Mouse (Mus musculus): ENCODE results near the gene Dlx6. TPM values are rescaled to one million over a fixed set of nuclear protein-coding genes. Genes with fewer than 3 reads are reported as not detected.

Gene Dlx6
- polyA plus RNA-seq, 1 experiment from 2014 or later, result not detected

GRCm38 (mm10) chr6:6879371-6880325, 16.5 kb downstream of the Dlx6 start:
- Histone ChIP-seq H3K27me3 (replicated peaks) (peaks cover 91% of the 10 kb centered on the region), H3K4me2 (no peak overlapping the region), H3K27ac (replicated peaks) (no peak overlapping the region), H3K9ac (replicated peaks) (no peak overlapping the region), H3K9me3 (replicated peaks) (no peaks in the 10 kb centered on the region), H3K36me3 (no peaks in the 10 kb centered on the region), H3K4me3 (replicated peaks) (no peak overlapping the region; the same call in 1 of the 2 replicates), H3K4me1 (peaks cover 17% of the 10 kb centered on the region)
- ATAC-seq (ENCODE audit: low FRiP score), result no peak
- 3% methylated on average over 44 of the region's 44 CpGs for WGBS

DNA sequence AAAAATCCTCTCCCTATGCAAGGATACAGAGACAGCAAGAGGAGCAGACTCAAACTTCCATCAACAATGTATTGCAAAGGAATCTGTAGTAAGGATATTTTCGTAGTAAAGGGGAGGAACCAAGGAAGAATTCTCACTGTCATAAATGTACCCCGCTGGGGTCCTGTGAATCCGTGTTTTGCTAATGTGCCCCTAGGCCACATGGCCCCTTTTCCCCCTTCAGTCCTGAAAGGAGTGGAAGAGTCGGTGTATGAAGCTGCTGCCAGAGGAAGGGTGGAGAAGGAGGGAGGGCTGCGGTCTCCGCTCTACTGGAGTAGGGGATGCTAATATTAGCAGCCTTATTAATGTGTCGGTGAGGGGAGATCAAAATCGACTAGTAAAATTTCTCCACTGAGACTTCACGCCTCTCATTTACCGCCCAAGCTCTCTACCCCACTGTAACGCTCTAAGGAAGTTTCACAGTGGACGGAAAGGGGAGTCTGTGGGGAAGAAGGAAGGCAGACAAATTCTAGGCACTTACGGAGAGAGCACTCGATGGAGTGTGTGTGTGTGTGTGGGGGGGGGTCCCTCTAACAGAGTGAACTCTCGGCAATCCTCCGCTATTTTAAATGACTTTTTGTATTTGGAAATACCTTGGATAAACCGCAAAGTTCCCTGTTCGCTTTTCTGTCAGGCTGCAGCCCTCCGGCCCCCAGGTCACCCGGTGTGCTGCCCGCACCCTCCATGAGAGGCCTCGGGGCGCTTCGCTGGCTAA, 17.4 kb downstream of the Dlx6 start:
- Histone ChIP-seq H3K4me3 (replicated peaks) (peak overlapping the region; percentile 33), H3K4me1 (peaks cover 19% of the 10 kb centered on the region), H3K27me3 (replicated peaks) (peaks cover 84% of the 10 kb centered on the region), H3K9me3 (replicated peaks) (no peaks in the 10 kb centered on the region), H3K27ac (replicated peaks) (no peak overlapping the region), H3K4me2 (peak overlapping the region; percentile 75), H3K36me3 (no peaks in the 10 kb centered on the region), H3K9ac (replicated peaks) (no peak overlapping the region)
- ATAC-seq (ENCODE audit: low FRiP score), result no peak
- under 1% methylated on average over 24 of the region's 24 CpGs for WGBS

DNA sequence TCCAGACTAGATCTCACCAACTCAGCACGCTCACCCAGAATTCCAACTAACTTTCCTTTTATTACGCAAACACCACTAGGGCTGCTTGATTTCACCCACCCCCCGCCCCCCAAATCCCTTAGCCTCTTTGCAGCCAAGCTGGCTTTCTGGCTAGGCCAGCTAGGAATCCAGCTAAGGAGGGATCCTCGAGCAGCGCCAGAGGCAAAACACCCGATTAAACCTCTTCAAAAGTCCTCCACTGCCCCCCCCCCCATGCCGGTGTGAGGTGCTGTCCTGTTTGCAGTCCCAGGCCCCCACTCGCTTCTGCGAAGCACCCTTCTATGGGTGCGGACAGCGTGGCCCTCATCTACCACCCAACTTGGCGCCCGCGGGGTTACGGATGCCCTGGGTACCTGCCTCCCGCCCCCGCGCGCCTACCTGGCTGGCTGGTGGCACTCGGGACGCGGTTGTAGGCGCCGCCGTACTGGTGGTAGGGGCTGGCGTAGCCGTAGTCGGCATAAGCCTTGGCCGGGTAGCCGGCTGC, 18.0 kb downstream of the Dlx6 start:
- Histone ChIP-seq H3K27me3 (replicated peaks) (peaks cover 78% of the 10 kb centered on the region), H3K9ac (replicated peaks) (0 out of 2 replicates have a peak overlapping the region, but pooled peaks have one; percentile 20), H3K4me1 (peaks cover 19% of the 10 kb centered on the region), H3K4me3 (replicated peaks) (peak overlapping the region; percentile 33), H3K4me2 (peak overlapping the region; percentile 75), H3K9me3 (replicated peaks) (no peaks in the 10 kb centered on the region), H3K36me3 (no peaks in the 10 kb centered on the region), H3K27ac (replicated peaks) (no peak overlapping the region)
- WGBS, result under 1% methylated on average over 30 of the region's 30 CpGs
- peak; percentile 55; the same call in 1 of the 2 replicates for ATAC-seq (ENCODE audit: low FRiP score)

DNA sequence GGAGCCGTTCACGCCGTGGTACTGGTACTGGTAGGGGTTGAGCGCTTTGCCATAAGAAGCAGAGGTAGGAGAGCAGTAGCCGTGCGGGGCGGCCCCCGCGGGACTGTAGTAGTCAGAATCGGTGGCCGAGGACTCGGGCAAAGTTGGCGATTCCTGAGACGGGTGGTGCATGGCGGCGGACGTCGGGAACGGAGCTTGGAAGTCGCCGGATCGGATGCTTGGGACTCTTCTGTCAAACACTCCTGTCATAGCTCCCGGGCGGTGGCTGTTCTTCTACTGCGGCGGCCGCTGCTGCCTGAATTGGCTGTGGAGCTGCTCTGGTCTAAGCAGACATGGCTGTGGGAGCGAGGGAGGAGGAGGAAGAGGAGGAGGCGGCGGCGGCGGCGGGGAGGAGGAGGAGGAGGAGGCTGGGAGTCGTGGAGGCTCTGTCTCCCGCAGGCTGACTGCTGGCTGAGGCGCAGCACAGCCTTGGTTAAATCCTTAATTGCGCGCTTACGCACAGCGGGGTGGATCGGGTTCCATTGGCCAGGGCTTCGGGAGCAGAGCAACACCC, 18.6 kb downstream of the Dlx6 start, which contains the start of gene Dlx5:
Dlx5 (minus strand) TSS at position 448 of the 553 bp plus-strand sequence.
- Histone ChIP-seq H3K4me1 (peaks cover 19% of the 10 kb centered on the region), H3K4me2 (peak within 1 kb of the TSS; percentile 75), H3K9ac (replicated peaks) (0 out of 2 replicates have a peak within 1 kb of the TSS, but pooled peaks have one; percentile 20), H3K9me3 (replicated peaks) (no peaks in the 10 kb centered on the region), H3K4me3 (replicated peaks) (peak within 1 kb of the TSS; percentile 33), H3K27ac (replicated peaks) (no peak within 1 kb of the TSS), H3K27me3 (replicated peaks) (peaks cover 73% of the 10 kb centered on the region), H3K36me3 (no peaks in the 10 kb centered on the region)
- ATAC-seq (ENCODE audit: low FRiP score), result peak; percentile 42
- under 1% methylated on average over 36 of the region's 42 CpGs for WGBS

GRCm38 (mm10) chr6:6882266-6882797, 19.2 kb downstream of the Dlx6 start:
- ATAC-seq (ENCODE audit: low FRiP score), result no peak
- H3K9me3 ChIP-seq (replicated peaks), result no peaks in the 10 kb centered on the region
- no peak overlapping the region for H3K9ac ChIP-seq (replicated peaks)
- H3K4me1 ChIP-seq, result peaks cover 19% of the 10 kb centered on the region
- WGBS, result 8% methylated on average over 10 of the region's 11 CpGs
- H3K36me3 ChIP-seq, result no peaks in the 10 kb centered on the region
- no peak overlapping the region for H3K27ac ChIP-seq (replicated peaks)
- H3K4me2 ChIP-seq, result peak overlapping the region; percentile 75
- peaks cover 67% of the 10 kb centered on the region for H3K27me3 ChIP-seq (replicated peaks)
- peak overlapping the region; percentile 33; the same call in 1 of the 2 replicates for H3K4me3 ChIP-seq (replicated peaks)

- 2% methylated on average over 12 of the region's 12 CpGs for WGBS
- Histone ChIP-seq H3K27ac (replicated peaks) (no peak overlapping the region), H3K4me1 (peaks cover 19% of the 10 kb centered on the region), H3K27me3 (replicated peaks) (peaks cover 50% of the 10 kb centered on the region), H3K36me3 (no peaks in the 10 kb centered on the region), H3K4me2 (no peak overlapping the region), H3K9ac (replicated peaks) (no peak overlapping the region), H3K9me3 (replicated peaks) (no peaks in the 10 kb centered on the region), H3K4me3 (replicated peaks) (no peak overlapping the region)
- peak; percentile 76 for ATAC-seq (ENCODE audit: low FRiP score)
Observed at GRCm38 (mm10) chr6:6884897-6885296, 21.8 kb downstream of the Dlx6 start.

DNA sequence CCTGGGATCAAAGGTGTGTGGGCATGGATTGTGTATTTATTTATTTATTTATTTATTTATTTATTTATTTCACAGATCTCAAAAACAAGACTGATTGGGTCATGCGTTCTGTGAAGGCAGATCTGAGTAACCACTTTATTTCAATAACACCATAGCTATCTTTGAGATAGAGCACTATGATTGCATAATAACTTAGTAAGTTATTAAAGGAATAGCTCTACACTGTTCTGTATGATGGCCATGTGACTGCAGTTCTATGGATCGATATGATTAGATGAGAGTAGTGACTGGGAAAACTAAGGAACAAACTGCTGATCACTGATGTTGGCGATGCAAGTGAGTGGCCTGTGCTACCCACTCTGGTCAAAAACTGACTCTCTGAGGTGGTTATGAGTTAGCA, 23.1 kb downstream of the Dlx6 start:
- Histone ChIP-seq H3K4me1 (peaks cover 10% of the 10 kb centered on the region), H3K4me3 (replicated peaks) (no peak overlapping the region), H3K27me3 (replicated peaks) (peaks cover 38% of the 10 kb centered on the region), H3K9ac (replicated peaks) (no peak overlapping the region), H3K4me2 (no peak overlapping the region), H3K36me3 (no peaks in the 10 kb centered on the region), H3K27ac (replicated peaks) (no peak overlapping the region), H3K9me3 (replicated peaks) (no peaks in the 10 kb centered on the region)
- 90% methylated on average over 3 of the region's 3 CpGs for WGBS
- ATAC-seq (ENCODE audit: low FRiP score), result no peak

- H3K36me3 ChIP-seq, result no peaks in the 10 kb centered on the region
- ATAC-seq (ENCODE audit: low FRiP score), result no peak
- H3K4me2 ChIP-seq, result no peak overlapping the region
- no peak overlapping the region for H3K27ac ChIP-seq (replicated peaks)
- H3K27me3 ChIP-seq (replicated peaks), result peaks cover 6% of the 10 kb centered on the region; the same call in 1 of the 2 replicates
- H3K9ac ChIP-seq (replicated peaks), result no peak overlapping the region
- no peaks in the 10 kb centered on the region for H3K4me1 ChIP-seq
- no peaks in the 10 kb centered on the region for H3K9me3 ChIP-seq (replicated peaks)
- no peak overlapping the region for H3K4me3 ChIP-seq (replicated peaks)
- WGBS, result 69% methylated on average over 6 of the region's 6 CpGs
Observed at GRCm38 (mm10) chr6:6890047-6890446, 26.9 kb downstream of the Dlx6 start.

- Histone ChIP-seq H3K36me3 (no peaks in the 10 kb centered on the region), H3K9ac (replicated peaks) (no peak overlapping the region), H3K4me1 (no peaks in the 10 kb centered on the region), H3K9me3 (replicated peaks) (no peaks in the 10 kb centered on the region), H3K4me3 (replicated peaks) (no peak overlapping the region), H3K27me3 (replicated peaks) (no peaks in the 10 kb centered on the region), H3K27ac (replicated peaks) (no peak overlapping the region), H3K4me2 (no peak overlapping the region)
- ATAC-seq (ENCODE audit: low FRiP score), result no peak
- 78% methylated on average over 8 of the region's 8 CpGs for WGBS
Observed at GRCm38 (mm10) chr6:6909586-6909985, 46.5 kb downstream of the Dlx6 start.

- ATAC-seq (ENCODE audit: low FRiP score), result no peak
- Histone ChIP-seq H3K4me1 (no peaks in the 10 kb centered on the region), H3K27me3 (replicated peaks) (no peaks in the 10 kb centered on the region), H3K36me3 (no peaks in the 10 kb centered on the region), H3K9me3 (replicated peaks) (no peaks in the 10 kb centered on the region), H3K9ac (replicated peaks) (no peak overlapping the region), H3K4me3 (replicated peaks) (no peak overlapping the region), H3K4me2 (no peak overlapping the region), H3K27ac (replicated peaks) (no peak overlapping the region)
- 92% methylated on average over 1 of the region's 1 CpGs for WGBS
Observed at GRCm38 (mm10) chr6:6914304-6914703, 51.2 kb downstream of the Dlx6 start.
